ENCODE assay signal across 9 mouse cellular contexts in the genomic region with DNA sequence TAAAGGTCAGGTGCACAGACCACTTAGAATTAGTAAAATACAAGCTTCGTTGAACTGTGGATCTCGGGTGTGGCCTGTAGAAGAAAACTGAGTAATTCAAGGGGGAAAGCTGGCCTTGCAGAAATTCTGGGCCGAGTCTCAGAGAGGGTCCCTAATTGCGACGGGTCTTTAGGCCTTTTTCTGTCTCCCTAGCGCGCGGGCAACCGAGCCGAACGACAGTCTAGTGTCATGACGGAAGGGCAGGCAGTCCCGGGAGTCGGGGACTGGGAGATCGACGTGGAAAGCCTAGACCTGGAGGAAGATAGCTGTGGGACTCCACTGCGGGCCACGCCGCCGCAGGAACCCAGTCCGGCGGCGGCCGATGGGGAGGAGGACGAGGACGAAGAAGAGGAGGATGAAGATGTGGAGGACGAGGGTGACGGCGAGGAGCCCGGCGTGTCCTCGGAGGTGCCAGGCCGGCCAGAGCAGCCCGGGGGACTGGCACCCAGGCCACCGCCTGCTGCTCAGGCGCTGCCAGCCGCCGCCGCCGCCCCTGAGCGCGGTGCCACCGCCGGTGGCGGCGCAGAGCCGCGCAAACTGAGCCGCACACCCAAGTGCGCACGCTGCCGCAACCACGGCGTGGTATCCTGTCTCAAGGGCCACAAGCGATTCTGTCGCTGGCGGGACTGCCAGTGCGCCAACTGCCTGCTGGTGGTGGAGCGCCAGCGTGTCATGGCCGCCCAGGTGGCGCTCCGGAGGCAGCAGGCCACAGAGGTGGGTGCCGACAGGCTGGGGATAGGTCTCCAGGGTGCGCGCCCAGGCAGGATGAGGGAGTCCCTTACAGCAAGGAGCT. TPM values are rescaled to one million over a fixed set of nuclear protein-coding genes. Genes with fewer than 3 reads are reported as not detected.
A peak's percentile ranks its signal among the peaks of the same experiment; 100 is the strongest.
DNase-seq lines count a peak whose midpoint lies in the region; ATAC-seq and TF ChIP-seq lines count a peak whose summit lies in the region.
"Had no signal": no experiment of that assay in that cellular context is flagged by ENCODE, and none has a peak within 500 bp of the region (broad histone marks: within the 10 kb centered on the region; RNA-seq: fewer than 3 reads in every experiment).

No protein-coding gene starts in this region.

- no peak for TF ChIP-seq CTCF in liver, adult 2 months (IDR thresholded peaks at IDR 0.05; ENCODE audit: low read depth, low read length)
- peak; percentile 54 for TF ChIP-seq CTCF in forebrain, postnatal 0 days (IDR thresholded peaks at IDR 0.05; ENCODE audit: low read depth)
- TF ChIP-seq CTCF in stomach, postnatal 0 days (IDR thresholded peaks at IDR 0.05; ENCODE audit: low read depth): peak; percentile 63

- peaks cover 12% of the 10 kb centered on the region for H3K27me3 ChIP-seq in liver, adult 2 months (ENCODE audit: control insufficient read depth, insufficient read depth, low read length)
- H3K27me3 ChIP-seq in forebrain, postnatal 0 days (ENCODE audit: insufficient read depth, low read length): peaks cover 96% of the 10 kb centered on the region
- H3K27me3 ChIP-seq in intestine, embryonic 14.5 days (replicated peaks; ENCODE audit: control insufficient read depth, insufficient read depth, low read length): peaks cover 100% of the 10 kb centered on the region
- peaks cover 67% of the 10 kb centered on the region for H3K27me3 ChIP-seq in liver, embryonic 16.5 days (ENCODE audit: control insufficient read depth, insufficient read depth, low read depth, low read length)
- H3K27me3 ChIP-seq in stomach, postnatal 0 days (ENCODE audit: control insufficient read depth, insufficient read depth, low read length): peaks cover 23% of the 10 kb centered on the region; the same call in 1 of the 2 replicates

- H3K4me3 ChIP-seq in liver, adult 2 months (ENCODE audit: insufficient read depth, low read depth, low read length): peak overlapping the region; percentile 30; the same call in 1 of the 2 replicates
- H3K4me3 ChIP-seq in forebrain, postnatal 0 days (ENCODE audit: low read depth, low read length): peak overlapping the region; percentile 32
- H3K4me3 ChIP-seq in intestine, embryonic 14.5 days (ENCODE audit: low read depth, low read length): peak overlapping the region; percentile 38
- H3K4me3 ChIP-seq in liver, embryonic 16.5 days (ENCODE audit: low read depth, low read length): peak overlapping the region; percentile 46
- H3K4me3 ChIP-seq in stomach, postnatal 0 days (ENCODE audit: low read depth, low read length): peak overlapping the region; percentile 42

- TF ChIP-seq EP300 in stomach, postnatal 0 days (optimal IDR thresholded peaks at IDR 0.05): no peak

- no peaks in the 10 kb centered on the region for H3K36me3 ChIP-seq in liver, adult 2 months (ENCODE audit: control insufficient read depth, insufficient read depth, low read length)
- H3K36me3 ChIP-seq in forebrain, postnatal 0 days (ENCODE audit: insufficient read depth): no peaks in the 10 kb centered on the region
- no peaks in the 10 kb centered on the region for H3K36me3 ChIP-seq in intestine, embryonic 14.5 days (ENCODE audit: control insufficient read depth, insufficient read depth, low read length)
- no peaks in the 10 kb centered on the region for H3K36me3 ChIP-seq in liver, embryonic 16.5 days (ENCODE audit: control insufficient read depth, insufficient read depth)
- H3K36me3 ChIP-seq in stomach, postnatal 0 days (ENCODE audit: control insufficient read depth, insufficient read depth, low read length): no peaks in the 10 kb centered on the region

- ATAC-seq in forebrain, postnatal 0 days: peak; percentile 23; the same call in 1 of the 2 replicates
- ATAC-seq in intestine, embryonic 14.5 days (replicated peaks; ENCODE audit: low FRiP score, low TSS enrichment, low read depth): 0 out of 2 replicates have a peak, but pooled peaks have one; percentile 20
- ATAC-seq in liver, embryonic 16.5 days (ENCODE audit: low read depth): no peak
- peak; percentile 58 for ATAC-seq in stomach, postnatal 0 days (ENCODE audit: low FRiP score, low TSS enrichment)

- H3K27ac ChIP-seq in liver, adult 2 months (replicated peaks; ENCODE audit: insufficient read depth, low read depth, low read length): no peak overlapping the region
- no peak overlapping the region for H3K27ac ChIP-seq in forebrain, postnatal 0 days (ENCODE audit: low read depth, low read length)
- no peak overlapping the region for H3K27ac ChIP-seq in intestine, embryonic 14.5 days (ENCODE audit: low read depth)
- no peak overlapping the region for H3K27ac ChIP-seq in liver, embryonic 16.5 days (ENCODE audit: low read length)
- no peak overlapping the region for H3K27ac ChIP-seq in stomach, postnatal 0 days (replicated peaks)
- H3K27ac ChIP-seq: macrophage had no signal

- H3K79me2 ChIP-seq in liver, adult 2 months (ENCODE audit: control insufficient read depth, insufficient read depth, low read length): no peaks in the 10 kb centered on the region

- WGBS in liver, adult 2 months: 2% methylated on average over 66 of the region's 66 CpGs
- WGBS in forebrain, postnatal 0 days: 3% methylated on average over 65 of the region's 66 CpGs
- under 1% methylated on average over 66 of the region's 66 CpGs for WGBS in intestine, embryonic 14.5 days
- 2% methylated on average over 65 of the region's 66 CpGs for whole genome bisulfite sequencing in liver, embryonic 16.5 days (ENCODE audit: insufficient replicate concordance)
- WGBS in stomach, postnatal 0 days: 4% methylated on average over 62 of the region's 66 CpGs

- DNase-seq in liver, adult 2 months (ENCODE audit: extremely low read depth, low read depth, low spot score): no peak
- no peak for DNase-seq in liver
- DNase-seq in adrenal gland, postnatal 25 days: peak; percentile 41
- peak; percentile 57 for DNase-seq in forebrain, postnatal 0 days
- DNase-seq in intestine, embryonic 14.5 days (ENCODE audit: low spot score): peak; percentile 79
- DNase-seq in stomach, postnatal 0 days (ENCODE audit: low spot score): peak; percentile 62
- no peak for DNase-seq in c-Kit-positive CD71-positive TER-119-positive erythroid progenitor cells, embryonic 14.5 days (ENCODE audit: low spot score)

- H3K9ac ChIP-seq in liver, adult 2 months (ENCODE audit: low read depth, low read length): 0 out of 2 replicates have a peak overlapping the region, but pooled peaks have one; percentile 19
- peak overlapping the region; percentile 44; the same call in 1 of the 2 replicates for H3K9ac ChIP-seq in forebrain, postnatal 0 days
- no peak overlapping the region for H3K9ac ChIP-seq in intestine, embryonic 14.5 days (ENCODE audit: low read length)
- H3K9ac ChIP-seq in liver, embryonic 16.5 days (ENCODE audit: low read depth, low read length): no peak overlapping the region
- H3K9ac ChIP-seq in stomach, postnatal 0 days (ENCODE audit: low read length): peak overlapping the region; percentile 13; the same call in 1 of the 2 replicates

- H3K9me3 ChIP-seq in forebrain, postnatal 0 days (ENCODE audit: low read length): no peaks in the 10 kb centered on the region
- no peaks in the 10 kb centered on the region for H3K9me3 ChIP-seq in intestine, embryonic 14.5 days (ENCODE audit: control insufficient read depth, low read length)
- H3K9me3 ChIP-seq in liver, embryonic 16.5 days (replicated peaks; ENCODE audit: control insufficient read depth, low read length): no peaks in the 10 kb centered on the region
- no peaks in the 10 kb centered on the region for H3K9me3 ChIP-seq in stomach, postnatal 0 days (ENCODE audit: control insufficient read depth, low read length)

- peak overlapping the region; percentile 56 for H3K4me2 ChIP-seq in forebrain, postnatal 0 days (ENCODE audit: low read depth)
- H3K4me2 ChIP-seq in intestine, embryonic 14.5 days (ENCODE audit: low read length): peak overlapping the region; percentile 53
- peak overlapping the region; percentile 58 for H3K4me2 ChIP-seq in liver, embryonic 16.5 days (ENCODE audit: low read depth, low read length)
- H3K4me2 ChIP-seq in stomach, postnatal 0 days (replicated peaks; ENCODE audit: low read depth): peak overlapping the region; percentile 67

- H3K4me1 ChIP-seq in liver, adult 2 months (ENCODE audit: control insufficient read depth, insufficient read depth, low read length): peaks cover 4% of the 10 kb centered on the region; the same call in 1 of the 2 replicates
- peaks cover 11% of the 10 kb centered on the region for H3K4me1 ChIP-seq in forebrain, postnatal 0 days (ENCODE audit: insufficient read depth)
- peaks cover 6% of the 10 kb centered on the region; the same call in 1 of the 2 replicates for H3K4me1 ChIP-seq in intestine, embryonic 14.5 days (replicated peaks; ENCODE audit: control insufficient read depth, insufficient read depth, low read length)
- no peaks in the 10 kb centered on the region for H3K4me1 ChIP-seq in liver, embryonic 16.5 days (ENCODE audit: control insufficient read depth, low read depth, low read length)
- no peaks in the 10 kb centered on the region for H3K4me1 ChIP-seq in stomach, postnatal 0 days (replicated peaks; ENCODE audit: control insufficient read depth, insufficient read depth)

- TF ChIP-seq POLR2A in liver, adult 2 months (IDR thresholded peaks at IDR 0.05; ENCODE audit: extremely low read depth, insufficient read depth, low read length): no peak

RNA-seq across cellular contexts. Expression of a gene that starts 1.2 kb away (rescaled TPM):
- total RNA-seq in liver, adult 2 months (2014; rRNA removed): 0.47 and 0.74 TPM in 2 replicates
- 0.31 and 0.42 TPM in 2 replicates for polyA plus RNA-seq in liver, adult 2 months (2012; rRNA removed)
- 4.2 and 6.1 TPM in 2 replicates for total RNA-seq in adrenal gland, postnatal 25 days (2021)
- 2.6 and 3.5 TPM in 2 replicates for total RNA-seq in forebrain, postnatal 0 days (2014; rRNA removed)
- polyA plus RNA-seq in forebrain, postnatal 0 days (2015; fragmentation: Nextera tagmentation; extraction: Ambion mirVana): 1.8 and 2.1 TPM in 2 replicates
- polyA plus RNA-seq in intestine, embryonic 14.5 days (2014; fragmentation: Nextera tagmentation; extraction: Ambion mirVana): 0.18 TPM in 1 of 2 replicates, not detected in the other
- polyA plus RNA-seq in liver, embryonic 16.5 days (2015; fragmentation: Nextera tagmentation; extraction: Ambion mirVana): 0.25 and 0.29 TPM in 2 replicates
- 1.2 and 1.3 TPM in 2 replicates for polyA plus RNA-seq in stomach, postnatal 0 days (2015; fragmentation: Nextera tagmentation; extraction: Ambion mirVana)
- polyA plus RNA-seq: macrophage had no signal

Comparison
In these comparisons a context has a peak if more than half of its experiments do, and no peak if none do; other contexts are left out.
1. H3K9ac ChIP-seq: peak in liver, adult 2 months (single experiment), forebrain, postnatal 0 days (single experiment) and stomach, postnatal 0 days (single experiment); none in intestine, embryonic 14.5 days (single experiment) and liver, embryonic 16.5 days (single experiment).
2. DNase-seq: peak in adrenal gland, postnatal 25 days (single experiment), forebrain, postnatal 0 days (single experiment), intestine, embryonic 14.5 days (single experiment) and stomach, postnatal 0 days (single experiment); none in liver, adult 2 months (single experiment), liver (single experiment) and c-Kit-positive CD71-positive TER-119-positive erythroid progenitor cells, embryonic 14.5 days (single experiment).
3. Peak in every context shown above with its lines, with median percentiles within 50 percentile points of each other: H3K4me3 ChIP-seq and H3K4me2 ChIP-seq.